Mouse (Mus musculus): ENCODE measurements around the gene Ppy.

Gene Ppy

GRCm38 (mm10) chr11:102095676-102096075, 5.4 kb downstream of the Ppy start:
- in situ Hi-C loops (cut with MboI; ENCODE audit: unreplicated experiment in 2 of 2), result loop anchor here in 1 of 2 experiments (5.0 kb wide), 1 partner anchor 38 kb away; no protein-coding TSS in a partner anchor

GRCm38 (mm10) chr11:102089088-102089808, 11.9 kb downstream of the Ppy start:
- in situ Hi-C loops (cut with MboI; ENCODE audit: unreplicated experiment in 2 of 2), result no loop called here

GRCm38 (mm10) chr11:102087931-102088898, 12.9 kb downstream of the Ppy start, which contains the start of gene Mpp2:
Mpp2 (minus strand) TSS chr11:102088515.
- in situ Hi-C loops (cut with MboI; ENCODE audit: unreplicated experiment in 2 of 2), result no loop called here

GRCm38 (mm10) chr11:102087081-102087751, 13.9 kb downstream of the Ppy start:
- in situ Hi-C loops (cut with MboI; ENCODE audit: unreplicated experiment in 2 of 2), result no loop called here

- in situ Hi-C loops (cut with MboI; ENCODE audit: unreplicated experiment in 2 of 2), result no loop called here
Observed at GRCm38 (mm10) chr11:102086331-102086730, 14.8 kb downstream of the Ppy start.

GRCm38 (mm10) chr11:102084159-102084558, 17.0 kb downstream of the Ppy start:
- in situ Hi-C loops (cut with MboI; ENCODE audit: unreplicated experiment in 2 of 2), result no loop called here

- in situ Hi-C loops (cut with MboI; ENCODE audit: unreplicated experiment in 2 of 2), result no loop called here
Observed at GRCm38 (mm10) chr11:102083193-102083592, 17.9 kb downstream of the Ppy start.

- in situ Hi-C loops (cut with MboI; ENCODE audit: unreplicated experiment in 2 of 2), result no loop called here
Observed at GRCm38 (mm10) chr11:102082322-102082721, 18.8 kb downstream of the Ppy start.

- in situ Hi-C loops (cut with MboI; ENCODE audit: unreplicated experiment in 2 of 2), result no loop called here
Observed at GRCm38 (mm10) chr11:102073722-102074121, 27.4 kb downstream of the Ppy start.

- in situ Hi-C loops (cut with MboI; ENCODE audit: unreplicated experiment in 2 of 2), result no loop called here
Observed at GRCm38 (mm10) chr11:102072729-102073128, 28.4 kb downstream of the Ppy start.

- in situ Hi-C loops (cut with MboI; ENCODE audit: unreplicated experiment in 2 of 2), result no loop called here
Observed at GRCm38 (mm10) chr11:102070426-102070825, 30.7 kb downstream of the Ppy start.

- in situ Hi-C loops (cut with MboI; ENCODE audit: unreplicated experiment in 2 of 2), result loop anchor here (5.0 to 10.0 kb wide), 5 partner anchors 68 to 585 kb away; partner anchors contain the start of genes Asb16 (in 1 of the 2) and Hdac5 (in 1 of the 2)
Observed at GRCm38 (mm10) chr11:102069633-102070032, 31.5 kb downstream of the Ppy start.

GRCm38 (mm10) chr11:102068969-102069368, 32.1 kb downstream of the Ppy start:
- in situ Hi-C loops (cut with MboI; ENCODE audit: unreplicated experiment in 2 of 2), result loop anchor here (5.0 to 10.0 kb wide), 5 partner anchors 68 to 586 kb away; partner anchors contain the start of genes Asb16 (in 1 of the 2) and Hdac5 (in 1 of the 2)

GRCm38 (mm10) chr11:102063076-102063475, 38.0 kb downstream of the Ppy start:
- in situ Hi-C loops (cut with MboI; ENCODE audit: unreplicated experiment in 2 of 2), result loop anchor here (5.0 to 10.0 kb wide), 3 partner anchors 74 to 592 kb away; partner anchors contain the start of gene Hdac5 (in 1 of the 2)

GRCm38 (mm10) chr11:102061941-102062473, 39.1 kb downstream of the Ppy start:
- in situ Hi-C loops (cut with MboI; ENCODE audit: unreplicated experiment in 2 of 2), result loop anchor here (5.0 to 10.0 kb wide), 3 partner anchors 75 to 593 kb away; partner anchors contain the start of gene Hdac5 (in 1 of the 2)

- in situ Hi-C loops (cut with MboI; ENCODE audit: unreplicated experiment in 2 of 2), result loop anchor here (5.0 to 10.0 kb wide), 3 partner anchors 76 to 593 kb away; partner anchors contain the start of gene Hdac5 (in 1 of the 2)
Observed at GRCm38 (mm10) chr11:102061236-102061940, 39.7 kb downstream of the Ppy start.

GRCm38 (mm10) chr11:102053847-102054246, 47.3 kb downstream of the Ppy start:
- in situ Hi-C loops (cut with MboI; ENCODE audit: unreplicated experiment in 2 of 2), result loop anchor here in 1 of 2 experiments (10.0 kb wide), 1 partner anchor 139 kb away; no protein-coding TSS in a partner anchor

GRCm38 (mm10) chr11:102053183-102053582, 47.9 kb downstream of the Ppy start:
- in situ Hi-C loops (cut with MboI; ENCODE audit: unreplicated experiment in 2 of 2), result loop anchor here in 1 of 2 experiments (10.0 kb wide), 1 partner anchor 138 kb away; no protein-coding TSS in a partner anchor

- in situ Hi-C loops (cut with MboI; ENCODE audit: unreplicated experiment in 2 of 2), result loop anchor here in 1 of 2 experiments (10.0 kb wide), 1 partner anchor 138 kb away; no protein-coding TSS in a partner anchor
Observed at GRCm38 (mm10) chr11:102052697-102053096, 48.4 kb downstream of the Ppy start.
